Mouse (Mus musculus) embryonic fibroblast, embryonic 13.5 days (primary cell): Measurements from ENCODE around the gene Rad51b.

Source experiments
- CTCF ChIP-seq: IDR thresholded peaks from 2 replicates; pipeline ENCODE4 v1.5.1; 2011; ENCODE audit warnings: mild to moderate bottlenecking, control low read depth, low read length, moderate library complexity, borderline replicate concordance; ENCODE audit not compliant: insufficient read depth
- POLR2A ChIP-seq: IDR thresholded peaks from 2 replicates; pipeline ENCODE4 v1.6.1; 2011; ENCODE audit warnings: low read depth, mild to moderate bottlenecking, control low read depth, low read length, moderate library complexity

GRCm38 (mm10) chr12:79854507-79854906 lies 557.4 kb downstream of the Rad51b start:
- TF ChIP-seq POLR2A, result no peak
- no peak for TF ChIP-seq CTCF
